Mouse (Mus musculus) ES-E14 (cell line): ENCODE data around the gene Cenps. TPM values are rescaled to one million over a fixed set of nuclear protein-coding genes. Genes with fewer than 3 reads are reported as not detected.
A peak's percentile ranks its signal among the peaks of the same experiment; 100 is the strongest.
"Not testable (repeated sequence)": the region's sequence is repeated elsewhere in the genome, so short reads cannot be mapped to it uniquely, and the experiment has no call there.

Source experiments
- DNase-seq: peaks from one replicate; pipeline ENCODE4 v3.0.0-alpha.2; 2013; ENCODE audit warnings: low read depth, low spot score
- H3K27ac ChIP-seq: 2 replicates; pipeline ENCODE4 v1.5.1; 2012; ENCODE audit warnings: low read depth, mild to moderate bottlenecking, low read length, moderate library complexity, mixed read lengths; ENCODE audit not compliant: poor library complexity, insufficient read depth, severe bottlenecking
- H3K36me3 ChIP-seq: 2 replicates; pipeline ENCODE4 v1.6.1; 2012; ENCODE audit warnings: mild to moderate bottlenecking, low read length, moderate library complexity, mixed read lengths; ENCODE audit not compliant: control insufficient read depth, poor library complexity, insufficient read depth, severe bottlenecking
- H3K4me1 ChIP-seq, 2 experiments: fragments of 150-350 bp in 1 of 2; sonication (generic) in 1 of 2; 2 replicates each; pipeline ENCODE4 v1.6.1; 2012; ENCODE audit warnings: low read length in 2 of 2, mild to moderate bottlenecking in 1 of 2, mixed read lengths in 1 of 2; ENCODE audit not compliant: control insufficient read depth in 2 of 2, insufficient read depth in 2 of 2, poor library complexity in 1 of 2
- H3K4me3 ChIP-seq, 2 experiments: fragments of 150-350 bp in 1 of 2; sonication (generic) in 1 of 2; 2 replicates each; pipeline ENCODE4 v1.5.1; 2012; ENCODE audit warnings: low read length in 2 of 2, low read depth in 1 of 2, mild to moderate bottlenecking in 1 of 2, mixed read lengths in 1 of 2; ENCODE audit not compliant: insufficient read depth in 1 of 2, poor library complexity in 1 of 2, severe bottlenecking in 1 of 2
- H3K9ac ChIP-seq: 2 replicates; pipeline ENCODE4 v1.6.1; 2012; ENCODE audit warnings: low read depth, mild to moderate bottlenecking, low read length, mixed read lengths; ENCODE audit not compliant: poor library complexity, insufficient read depth, severe bottlenecking
- H3K9me3 ChIP-seq: fragments of 150-350 bp; sonication (generic); 2 replicates; pipeline ENCODE4 v1.6.1; 2012; ENCODE audit warnings: low read depth, mild to moderate bottlenecking, low read length; ENCODE audit not compliant: control insufficient read depth, insufficient read depth
- CHD2 ChIP-seq: IDR thresholded peaks from 2 replicates; pipeline ENCODE4 v1.6.1; 2014; ENCODE audit warnings: mild to moderate bottlenecking, low read depth, low read length, inconsistent platforms
- HCFC1 ChIP-seq: IDR thresholded peaks from 2 replicates; pipeline ENCODE4 v1.6.1; 2012; ENCODE audit warnings: low read length, inconsistent platforms, borderline replicate concordance; ENCODE audit not compliant: insufficient read depth
- MAFK ChIP-seq: IDR thresholded peaks from 2 replicates; pipeline ENCODE4 v1.6.1; 2014; ENCODE audit warnings: mild to moderate bottlenecking, low read depth, low read length, inconsistent platforms; ENCODE audit not compliant: insufficient read depth
- ZC3H11A ChIP-seq: IDR thresholded peaks from 2 replicates; pipeline ENCODE4 v1.6.1; 2012; ENCODE audit warnings: low read depth, mild to moderate bottlenecking, inconsistent platforms, low read length, borderline replicate concordance
- ZNF384 ChIP-seq: IDR thresholded peaks from 2 replicates; pipeline ENCODE4 v1.6.1; 2012; ENCODE audit warnings: low read depth, low read length, inconsistent platforms
- in situ Hi-C, 2 experiments: fragments of 600-800 bp; cut with MboI; formaldehyde crosslinking; loops; one replicate each; pipeline ENCODE4 v1.15.1; 2025; ENCODE audit warnings: low sequenced_read_pairs in 2 of 2, inconsistent platforms in 1 of 2; ENCODE audit not compliant: unreplicated experiment in 2 of 2
- total RNA-seq: library from RNA; depleted of rRNA; stranded (reverse); fragments of 300-350 nt; gene quantifications from 2 replicates; pipeline ENCODE4 v1.2.3, GENCODE M21; 2012

Cenps gene
- total RNA-seq, 1 experiment, result 15.2 TPM

- no peak within 1 kb of the TSS for H3K27ac ChIP-seq
- peak within 1 kb of the TSS; percentile 82 to 92 for H3K4me3 ChIP-seq
- no peak for TF ChIP-seq ZC3H11A
- TF ChIP-seq CHD2, result peak; percentile 99
- TF ChIP-seq MAFK, result no peak
- TF ChIP-seq HCFC1, result peak; percentile 100
- 0 out of 2 replicates have a peak, but pooled peaks have one; percentile 4 for TF ChIP-seq ZNF384
- peak within 1 kb of the TSS; percentile 91 for H3K9ac ChIP-seq
- H3K36me3 ChIP-seq, result peaks cover 3% of the 10 kb centered on the region; the same call in 1 of the 2 replicates
- peaks cover 0 to 3% of the 10 kb centered on the region in 2 experiments; a peak in 1 of 4 replicates for H3K4me1 ChIP-seq
- in situ Hi-C loops, result no loop called here
- DNase-seq, result peak; percentile 87
- no peaks in the 10 kb centered on the region for H3K9me3 ChIP-seq
Measured at GRCm38 (mm10) chr4:149103875-149104561, 33.4 kb downstream of the Cenps start, which contains the start of gene Dffa. Gene Dffa, plus strand, starts transcription at chr4:149104146.

- no peak for DNase-seq
- Histone ChIP-seq H3K27ac (no peak overlapping the region), H3K36me3 (peaks cover 3% of the 10 kb centered on the region; the same call in 1 of the 2 replicates), H3K4me1 (peaks cover 0 to 3% of the 10 kb centered on the region in 2 experiments; a peak in 1 of 4 replicates), H3K9ac (no peak overlapping the region), H3K4me3 (no peak overlapping the region), H3K9me3 (no peaks in the 10 kb centered on the region)
- in situ Hi-C loops, result no loop called here
- TF ChIP-seq ZNF384 (no peak), HCFC1 (no peak), CHD2 (no peak)
Measured at GRCm38 (mm10) chr4:149101456-149101855, 36.0 kb downstream of the Cenps start.

- H3K27ac ChIP-seq, H3K4me1 ChIP-seq, in situ Hi-C loops, H3K9me3 ChIP-seq, H3K36me3 ChIP-seq, DNase-seq, H3K9ac ChIP-seq: not testable (repeated sequence)
- TF ChIP-seq ZNF384, result peak; percentile 92
- peak overlapping the region in 1 of 2 experiments; percentile 100; a peak in 1 of 4 replicates for H3K4me3 ChIP-seq
Measured at GRCm38 (mm10) chr4:149100449-149100848, 37.0 kb downstream of the Cenps start.

GRCm38 (mm10) chr4:149099369-149100017 lies 37.9 kb downstream of the Cenps start, which contains the start of gene Pex14:
Gene Pex14, minus strand, starts transcription at chr4:149099876.
- H3K9me3 ChIP-seq, result no peaks in the 10 kb centered on the region
- peak within 1 kb of the TSS; percentile 79 to 100 for H3K4me3 ChIP-seq
- peak; percentile 88 for DNase-seq
- peaks cover 3% of the 10 kb centered on the region; the same call in 1 of the 2 replicates for H3K36me3 ChIP-seq
- TF ChIP-seq ZNF384, result no peak
- peak; percentile 89 for TF ChIP-seq HCFC1
- no peak for TF ChIP-seq ZC3H11A
- TF ChIP-seq CHD2, result peak; percentile 21; the same call in 1 of the 2 replicates
- no peak for TF ChIP-seq MAFK
- H3K4me1 ChIP-seq, result peaks cover 0 to 3% of the 10 kb centered on the region in 2 experiments; a peak in 1 of 4 replicates
- in situ Hi-C loops, result no loop called here
- peak within 1 kb of the TSS; percentile 49 for H3K27ac ChIP-seq
- peak within 1 kb of the TSS; percentile 84 for H3K9ac ChIP-seq
